Mouse (Mus musculus) C2C12 (cell line): Measurements from ENCODE around the gene Fam71e1. TPM values are rescaled to one million over a fixed set of nuclear protein-coding genes. Genes with fewer than 3 reads are reported as not detected.

ENCODE experiments used
- H3K27me3 ChIP-seq: one replicate; pipeline ENCODE4 v1.6.1; 2011; ENCODE audit not compliant: control insufficient read depth, insufficient read depth, insufficient read length
- H3K36me3 ChIP-seq: one replicate; pipeline ENCODE4 v1.6.1; 2011; ENCODE audit not compliant: control insufficient read depth, insufficient read depth
- H3K4me3 ChIP-seq: one replicate; pipeline ENCODE4 v1.5.1; 2011; ENCODE audit warnings: mild to moderate bottlenecking, control low read depth; ENCODE audit not compliant: poor library complexity, insufficient read depth, severe bottlenecking
- H3K79me2 ChIP-seq: one replicate; pipeline ENCODE4 v1.6.1; 2011; ENCODE audit not compliant: control insufficient read depth, insufficient read depth
- H3K79me3 ChIP-seq: one replicate; pipeline ENCODE4 v1.6.1; 2011; ENCODE audit warnings: low read depth, control low read depth
- H3ac ChIP-seq: one replicate; pipeline ENCODE3; 2011; ENCODE audit warnings: low read depth; ENCODE audit not compliant: control insufficient read depth, insufficient read length
- CEBPB ChIP-seq: IDR thresholded peaks from one replicate; pipeline ENCODE4 v1.6.1; 2011; ENCODE audit warnings: low read depth, mild to moderate bottlenecking, control low read depth, moderate library complexity
- CTCF ChIP-seq: IDR thresholded peaks from one replicate; pipeline ENCODE4 v1.5.1; 2011; ENCODE audit not compliant: control insufficient read depth, insufficient read depth, insufficient read length
- FOSL1 ChIP-seq: IDR thresholded peaks from one replicate; pipeline ENCODE4 v1.8.0; 2011; ENCODE audit warnings: mild to moderate bottlenecking, low read length; ENCODE audit not compliant: poor library complexity, insufficient read depth, severe bottlenecking
- MAX ChIP-seq: IDR thresholded peaks from one replicate; pipeline ENCODE4 v1.6.1; 2011; ENCODE audit warnings: mild to moderate bottlenecking, control low read depth
- MYOD1 ChIP-seq: IDR thresholded peaks from one replicate; pipeline ENCODE4 v1.6.1; 2011; ENCODE audit warnings: low read depth; ENCODE audit not compliant: control insufficient read depth, insufficient read length
- MYOG ChIP-seq: IDR thresholded peaks from one replicate; pipeline ENCODE4 v1.6.1; 2011; ENCODE audit not compliant: control insufficient read depth, insufficient read length; ENCODE audit errors: extremely low read depth
- USF1 ChIP-seq: IDR thresholded peaks from one replicate; pipeline ENCODE4 v1.6.1; 2011; ENCODE audit warnings: low read depth, mild to moderate bottlenecking, control low read depth, moderate library complexity
- polyA plus RNA-seq: library from polyadenylated mRNA; unstranded; fragments of >200 nt; fragmentation: generic; extraction: Trizol; gene quantifications from one replicate; pipeline ENCODE4 v1.2.1, GENCODE M21; 2012; ENCODE audit warnings: missing spikeins

The Fam71e1 gene
- polyA plus RNA-seq, 1 experiment: 0.95 TPM

- TF ChIP-seq CTCF (no peak), MYOG (no peak), CEBPB (no peak), FOSL1 (no peak)
- H3K36me3 ChIP-seq: no peaks in the 10 kb centered on the region
- H3K79me2 ChIP-seq: no peaks in the 10 kb centered on the region
- H3K27me3 ChIP-seq: peaks cover 18% of the 10 kb centered on the region
- no peak within 1 kb of the TSS for H3ac ChIP-seq
- H3K4me3 ChIP-seq: no peak within 1 kb of the TSS
- no peaks in the 10 kb centered on the region for H3K79me3 ChIP-seq
These were observed 28.1 kb downstream of the Fam71e1 start, which contains the start of gene Mybpc2 for GRCm38 (mm10) chr7:44524502-44524901. TSS of gene Mybpc2 (minus strand) at chr7:44524656.

- Histone ChIP-seq H3K79me2 (no peaks in the 10 kb centered on the region), H3K27me3 (peaks cover 18% of the 10 kb centered on the region), H3ac (no peak overlapping the region), H3K4me3 (no peak overlapping the region), H3K36me3 (no peaks in the 10 kb centered on the region), H3K79me3 (no peaks in the 10 kb centered on the region)
- no peak for TF ChIP-seq CEBPB
- no peak for TF ChIP-seq MAX
- TF ChIP-seq USF1: no peak
- TF ChIP-seq FOSL1: no peak
These were observed 28.9 kb downstream of the Fam71e1 start for GRCm38 (mm10) chr7:44525126-44525832.

DNA sequence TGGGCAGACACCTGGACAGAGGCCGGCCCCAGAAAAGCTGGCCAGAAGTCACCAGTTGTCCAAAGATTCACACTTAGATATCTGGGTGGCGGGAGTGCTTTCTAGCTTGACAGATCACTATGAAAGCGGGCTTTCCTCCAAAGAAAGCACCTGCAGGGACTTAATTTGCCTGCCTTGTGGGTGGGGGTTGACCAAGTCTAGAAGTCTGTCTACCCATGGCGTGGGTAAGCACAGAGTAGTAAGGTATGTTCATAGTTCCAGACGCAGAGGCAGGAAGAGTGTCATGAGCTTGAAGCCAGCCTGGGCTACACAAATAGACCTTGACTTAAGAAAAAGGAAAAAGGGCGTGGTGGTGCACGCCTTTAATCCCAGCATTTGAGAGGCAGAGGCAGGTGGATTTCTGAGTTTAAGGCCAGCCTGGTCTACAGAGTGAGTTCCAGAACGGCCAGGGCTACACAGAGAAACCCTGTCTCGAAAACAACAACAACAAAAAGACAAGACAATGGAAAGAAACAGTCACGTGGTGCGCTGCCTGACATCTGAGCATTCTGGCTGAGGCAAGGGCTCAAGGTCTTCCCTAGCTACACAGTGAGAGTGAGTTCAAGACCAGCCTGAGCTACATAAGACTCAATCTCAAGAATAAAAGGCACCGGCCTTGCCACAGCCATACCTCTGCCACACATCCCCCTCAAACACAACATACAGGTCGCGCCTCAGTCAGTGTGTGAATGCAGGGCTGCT, 30.2 kb downstream of the Fam71e1 start:
- Histone ChIP-seq H3K79me2 (no peaks in the 10 kb centered on the region), H3ac (no peak overlapping the region), H3K4me3 (no peak overlapping the region), H3K79me3 (no peaks in the 10 kb centered on the region), H3K27me3 (peaks cover 12% of the 10 kb centered on the region), H3K36me3 (no peaks in the 10 kb centered on the region)
- TF ChIP-seq CEBPB (no peak), USF1 (no peak), MYOD1 (no peak), CTCF (no peak), MAX (no peak), MYOG (no peak), FOSL1 (no peak)

GRCm38 (mm10) chr7:44527483-44528398, 31.4 kb downstream of the Fam71e1 start:
- H3ac ChIP-seq: no peak overlapping the region
- no peaks in the 10 kb centered on the region for H3K79me2 ChIP-seq
- no peaks in the 10 kb centered on the region for H3K36me3 ChIP-seq
- H3K79me3 ChIP-seq: no peaks in the 10 kb centered on the region
- H3K27me3 ChIP-seq: peaks cover 5% of the 10 kb centered on the region
- no peak overlapping the region for H3K4me3 ChIP-seq
- peak; percentile 12 for TF ChIP-seq CTCF
- no peak for TF ChIP-seq MYOG

DNA sequence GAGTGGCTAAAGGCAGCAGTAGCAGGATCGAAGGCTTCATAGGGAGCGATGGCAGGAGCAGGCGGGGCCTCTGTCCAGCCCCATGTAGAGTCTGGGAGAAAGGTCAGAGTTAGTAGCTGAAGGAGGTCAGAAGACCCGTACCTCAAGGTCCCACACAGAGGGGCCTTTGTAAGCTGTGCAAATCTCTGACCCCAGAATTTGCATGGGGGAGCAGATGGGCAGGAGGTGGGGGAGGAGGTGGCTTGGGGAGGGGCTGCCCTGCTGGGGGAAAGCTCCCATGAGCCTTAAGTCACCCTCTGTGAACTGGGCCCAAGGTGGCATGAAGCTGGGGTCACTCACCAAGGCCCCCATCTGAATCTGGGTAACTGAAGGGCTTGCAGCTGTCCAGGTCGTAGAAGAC, 33.1 kb downstream of the Fam71e1 start:
- Histone ChIP-seq H3K36me3 (no peaks in the 10 kb centered on the region), H3K79me3 (no peaks in the 10 kb centered on the region), H3K27me3 (no peaks in the 10 kb centered on the region), H3K4me3 (no peak overlapping the region), H3K79me2 (no peaks in the 10 kb centered on the region), H3ac (no peak overlapping the region)
- TF ChIP-seq CEBPB (no peak), MYOG (no peak), FOSL1 (no peak), MYOD1 (no peak), USF1 (no peak), MAX (no peak), CTCF (no peak)
